Mouse (Mus musculus) heart, embryonic 14.5 days (tissue): Measurements from ENCODE around the gene Dusp27. TPM values are rescaled to one million over a fixed set of nuclear protein-coding genes. Genes with fewer than 3 reads are reported as not detected.

ENCODE experiments used
- ATAC-seq: fragments of 200-750 bp; cut with Nextera tagmentation; 2 replicates; pipeline ENCODE4 v1.8.0; 2017; ENCODE audit warnings: low read depth, moderate TSS enrichment; ENCODE audit not compliant: insufficient number of reproducible peaks, insufficient read depth, low FRiP score
- H3K27ac ChIP-seq, 2 experiments: fragments of 200-500 bp in 1 of 2; fragments of 300-500 bp in 1 of 2; sonication (generic) in 1 of 2; replicated peaks in 1 of 2; 2 replicates each; pipeline ENCODE4 v1.5.1; 2012 to 2014; ENCODE audit warnings: low read depth in 2 of 2, low read length in 2 of 2, control low read depth in 1 of 2, mild to moderate bottlenecking in 1 of 2, mixed read lengths in 1 of 2; ENCODE audit not compliant: control insufficient read depth in 1 of 2, insufficient read depth in 1 of 2
- H3K27me3 ChIP-seq: fragments of 300-500 bp; sonication (generic); 2 replicates; pipeline ENCODE4 v1.6.1; 2014; ENCODE audit warnings: mild to moderate bottlenecking, low read length, control low read depth; ENCODE audit not compliant: control insufficient read depth, insufficient read depth
- H3K36me3 ChIP-seq: fragments of 300-500 bp; sonication (generic); 2 replicates; pipeline ENCODE4 v1.6.1; 2014; ENCODE audit warnings: mild to moderate bottlenecking, control low read depth, low read length, mixed read lengths; ENCODE audit not compliant: control insufficient read depth, insufficient read depth
- H3K4me1 ChIP-seq, 2 experiments: fragments of 200-500 bp in 1 of 2; fragments of 300-500 bp in 1 of 2; sonication (generic) in 1 of 2; 2 replicates each; pipeline ENCODE4 v1.6.1; 2012 to 2014; ENCODE audit warnings: low read length in 2 of 2, control low read depth in 1 of 2, mixed read lengths in 1 of 2; ENCODE audit not compliant: control insufficient read depth in 2 of 2, insufficient read depth in 2 of 2
- H3K4me2 ChIP-seq: fragments of 300-500 bp; sonication (generic); 2 replicates; pipeline ENCODE4 v1.6.1; 2014; ENCODE audit warnings: mild to moderate bottlenecking, low read length
- H3K4me3 ChIP-seq, 2 experiments: fragments of 200-500 bp in 1 of 2; fragments of 300-500 bp in 1 of 2; sonication (generic) in 1 of 2; 2 replicates each; pipeline ENCODE4 v1.5.1; 2012 to 2014; ENCODE audit warnings: low read length in 2 of 2, mild to moderate bottlenecking in 2 of 2, control low read depth in 1 of 2, low read depth in 1 of 2, moderate library complexity in 1 of 2; ENCODE audit not compliant: control insufficient read depth in 1 of 2, insufficient read depth in 1 of 2
- H3K9ac ChIP-seq: fragments of 300-500 bp; sonication (generic); 2 replicates; pipeline ENCODE4 v1.6.1; 2014; ENCODE audit warnings: mild to moderate bottlenecking, low read length
- H3K9me3 ChIP-seq: fragments of 300-500 bp; sonication (generic); 2 replicates; pipeline ENCODE4 v1.6.1; 2016; ENCODE audit warnings: low read length, control low read depth; ENCODE audit not compliant: control insufficient read depth
- WGBS: fragments of 180-500 bp; shearing (Covaris S2); extraction: QIAGEN DNeasy Blood & Tissue Kit; methylation state at CpG from one replicate; pipeline ENCODE4 v1.1.7; 2014; 5-methylcytosine and 5-hydroxymethylcytosine counted together
- polyA plus RNA-seq: library from polyadenylated mRNA; unstranded; fragments of >200 nt; fragmentation: Nextera tagmentation; extraction: Ambion mirVana; gene quantifications from 2 replicates; pipeline ENCODE4 v1.2.1, GENCODE M21; 2014

The Dusp27 gene
- polyA plus RNA-seq, 1 experiment from 2014 or later, result 41.1 TPM

DNA sequence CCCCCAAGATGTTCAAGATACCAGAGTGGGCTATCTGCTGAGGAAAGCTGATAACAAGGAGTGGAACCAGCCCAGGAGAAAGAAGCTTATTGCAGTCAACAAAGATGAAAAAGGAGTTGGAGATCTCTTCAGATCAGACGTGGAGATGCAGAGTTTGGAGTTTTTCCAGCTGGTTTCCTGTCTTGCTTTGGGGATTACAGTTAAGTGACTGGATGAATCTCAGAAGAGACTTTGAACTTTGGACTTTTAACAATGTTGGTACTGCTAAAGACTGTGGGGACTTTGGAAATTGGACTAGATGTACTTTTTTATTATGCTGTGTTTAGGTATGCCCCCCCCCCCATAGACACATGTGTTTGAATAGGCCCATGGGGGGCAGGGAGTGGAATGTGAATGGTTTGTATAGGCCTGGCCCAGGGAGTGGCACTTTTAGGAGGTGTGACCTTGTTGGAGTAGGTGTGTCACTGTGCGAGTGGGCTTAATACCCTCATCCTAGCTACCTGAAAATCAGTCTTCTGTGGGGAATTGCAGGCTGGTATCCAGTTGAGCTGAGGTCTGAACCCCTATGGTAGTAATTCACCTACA lies 59.8 kb downstream of the Dusp27 start:
- Histone ChIP-seq H3K4me2 (no peak overlapping the region), H3K27me3 (no peaks in the 10 kb centered on the region), H3K9me3 (peaks cover 3% of the 10 kb centered on the region; the same call in 1 of the 2 replicates), H3K36me3 (no peaks in the 10 kb centered on the region), H3K4me3 (no peak overlapping the region), H3K27ac (no peak overlapping the region), H3K4me1 (no peaks in the 10 kb centered on the region), H3K9ac (no peak overlapping the region)
- ATAC-seq, result no peak
- WGBS, result 70% methylated on average over 2 of the region's 2 CpGs

DNA sequence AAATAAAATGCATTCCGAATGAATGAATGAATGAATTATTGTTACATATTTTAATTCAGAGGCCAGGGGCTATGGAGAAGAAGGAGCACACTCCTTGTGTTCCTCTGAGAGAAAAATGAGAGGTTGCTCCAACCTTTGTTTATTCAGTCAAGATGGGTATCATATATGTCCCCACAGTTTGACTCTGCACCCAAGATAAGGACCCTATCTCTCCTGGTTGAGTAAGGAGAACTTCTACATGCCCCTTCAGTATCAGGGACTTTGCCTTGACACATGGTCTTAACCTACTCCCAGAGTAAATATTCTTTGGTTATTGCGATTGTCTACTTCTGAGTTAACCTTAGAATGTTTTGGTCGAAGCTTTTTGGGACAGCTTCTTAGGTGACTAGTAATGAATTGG lies 63.9 kb downstream of the Dusp27 start:
- H3K4me2 ChIP-seq, result no peak overlapping the region

DNA sequence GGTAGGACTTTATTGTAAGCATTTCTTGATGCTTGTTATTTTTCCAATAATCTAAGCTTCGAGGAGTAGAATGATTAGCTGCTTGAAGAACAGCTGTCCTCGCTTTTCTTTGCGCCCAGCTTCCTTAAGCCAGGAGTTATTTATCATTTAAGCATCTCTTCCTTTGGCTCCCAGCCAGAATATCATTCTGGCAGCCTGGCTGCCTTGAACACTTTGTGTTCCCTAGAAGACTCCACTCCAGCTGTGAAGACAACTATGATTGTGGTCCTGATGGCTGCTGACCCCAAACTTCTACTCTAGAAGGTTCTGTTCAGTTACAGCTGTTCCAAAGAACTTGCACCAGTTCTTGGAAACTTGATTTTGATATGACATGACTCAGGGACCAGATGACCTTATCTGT lies 66.2 kb downstream of the Dusp27 start:
- H3K4me3 ChIP-seq, result no peak overlapping the region
- no peak for ATAC-seq
- no peaks in the 10 kb centered on the region for H3K4me1 ChIP-seq
- H3K9ac ChIP-seq, result no peak overlapping the region
- no peak overlapping the region for H3K4me2 ChIP-seq
- no peaks in the 10 kb centered on the region for H3K36me3 ChIP-seq
- 74% methylated on average over 3 of the region's 3 CpGs for WGBS
- H3K27ac ChIP-seq, result no peak overlapping the region
- H3K27me3 ChIP-seq, result no peaks in the 10 kb centered on the region
- H3K9me3 ChIP-seq, result no peaks in the 10 kb centered on the region

More for the DNA sequence above, 63.9 kb downstream of the Dusp27 start:
- 86% methylated on average over 3 of the region's 3 CpGs for WGBS
- Histone ChIP-seq H3K36me3 (no peaks in the 10 kb centered on the region), H3K4me3 (no peak overlapping the region), H3K4me1 (no peaks in the 10 kb centered on the region), H3K9me3 (no peaks in the 10 kb centered on the region), H3K9ac (no peak overlapping the region), H3K27ac (no peak overlapping the region), H3K27me3 (no peaks in the 10 kb centered on the region)
- ATAC-seq, result no peak

DNA sequence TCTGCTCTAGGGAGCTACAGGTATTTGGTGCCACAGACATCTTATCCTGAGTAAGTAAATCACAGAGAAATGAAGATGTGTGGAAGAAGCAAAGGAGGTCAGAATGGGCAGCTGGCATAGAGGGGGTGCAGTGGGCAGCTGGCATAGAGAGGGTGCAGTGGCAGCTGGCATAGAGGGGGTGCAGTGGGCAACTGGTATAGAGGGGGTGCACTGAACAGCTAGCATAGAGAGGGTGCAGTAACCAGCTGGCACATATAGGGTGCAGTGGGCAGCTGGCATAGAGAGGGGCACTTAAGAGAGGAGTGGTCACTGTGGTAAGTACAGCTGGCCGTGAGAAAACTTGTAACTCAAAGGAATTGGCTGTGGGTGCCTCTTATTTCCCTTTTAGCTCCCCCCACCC lies 67.3 kb downstream of the Dusp27 start:
- H3K9me3 ChIP-seq, result no peaks in the 10 kb centered on the region
- no peak overlapping the region for H3K9ac ChIP-seq
- ATAC-seq, result no peak
- H3K4me3 ChIP-seq, result no peak overlapping the region
- no peak overlapping the region for H3K27ac ChIP-seq
- H3K27me3 ChIP-seq, result no peaks in the 10 kb centered on the region
- 53% methylated on average over 1 of the region's 1 CpGs for WGBS
- H3K36me3 ChIP-seq, result no peaks in the 10 kb centered on the region
- no peaks in the 10 kb centered on the region; a peak in 1 of 4 replicates for H3K4me1 ChIP-seq
- no peak overlapping the region for H3K4me2 ChIP-seq

DNA sequence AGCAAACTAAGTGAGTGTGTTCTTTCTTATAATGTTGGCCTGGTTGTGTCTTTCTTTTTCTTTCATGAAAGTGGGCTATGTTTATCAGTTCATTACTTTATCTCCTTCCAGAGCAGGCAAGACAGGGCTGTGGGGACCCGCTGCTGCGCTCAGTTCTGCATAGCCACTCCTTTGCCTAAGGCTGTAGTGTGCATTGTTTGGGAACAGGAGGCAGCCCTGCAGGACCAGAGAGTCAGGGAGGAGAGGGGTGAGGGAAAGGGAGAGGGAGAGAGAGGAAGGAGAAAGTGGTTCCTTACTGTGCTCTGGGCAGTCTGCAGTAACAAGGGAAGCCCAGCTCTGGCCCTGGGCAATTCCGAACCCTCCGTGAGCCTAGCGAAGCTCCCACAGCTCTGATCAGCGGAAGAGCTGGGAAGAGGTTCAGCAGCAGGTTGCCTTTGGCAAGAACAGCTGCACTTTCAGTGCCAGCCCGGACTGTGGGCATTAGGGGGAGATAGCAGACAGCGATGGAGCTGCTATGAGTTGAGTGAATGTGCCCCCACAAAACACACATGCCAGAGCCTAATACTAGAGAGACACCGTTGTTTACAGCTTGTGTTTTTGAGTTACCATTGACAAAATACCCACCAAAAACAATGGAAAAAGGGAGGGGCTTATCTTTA lies 71.5 kb downstream of the Dusp27 start:
- no peak for ATAC-seq
- no peaks in the 10 kb centered on the region for H3K9me3 ChIP-seq
- H3K4me1 ChIP-seq, result peaks cover 3 to 8% of the 10 kb centered on the region in 2 experiments; a peak in 3 of 4 replicates
- H3K4me2 ChIP-seq, result no peak overlapping the region
- no peaks in the 10 kb centered on the region for H3K36me3 ChIP-seq
- H3K27ac ChIP-seq, result no peak overlapping the region
- no peak overlapping the region for H3K9ac ChIP-seq
- H3K27me3 ChIP-seq, result no peaks in the 10 kb centered on the region
- WGBS, result 45% methylated on average over 9 of the region's 9 CpGs
- no peak overlapping the region for H3K4me3 ChIP-seq

DNA sequence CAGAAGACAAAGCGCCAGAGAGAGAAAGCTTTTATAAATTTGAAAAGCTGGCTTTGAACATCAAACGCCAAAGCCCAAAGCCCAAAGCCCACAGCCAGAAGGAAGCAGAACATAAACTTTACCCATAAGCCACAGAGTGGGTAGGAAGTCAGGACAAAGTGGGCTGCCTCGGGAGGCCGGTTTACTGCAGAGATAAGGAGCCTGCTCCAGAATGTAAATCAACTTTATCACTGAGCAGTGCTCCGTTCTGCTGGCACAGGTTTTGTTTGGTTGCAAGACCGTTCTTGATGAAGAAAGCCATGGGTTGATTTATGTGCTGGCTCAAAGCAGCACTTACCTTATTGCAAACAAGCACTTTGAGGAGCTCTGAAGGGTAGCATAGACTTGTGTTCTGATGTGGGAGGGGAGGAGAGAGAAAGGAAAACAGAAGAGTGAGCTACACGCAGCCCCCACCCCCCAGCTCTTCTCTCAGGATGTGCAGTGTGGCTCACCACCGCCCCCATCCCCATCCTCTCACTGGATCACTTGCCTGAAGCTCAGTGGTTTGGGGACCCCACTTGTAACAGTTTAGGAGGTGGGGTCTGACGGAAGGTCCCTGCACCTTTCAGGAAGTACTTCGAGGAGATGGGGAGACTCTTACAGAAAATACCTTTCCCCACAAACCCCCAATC lies 74.3 kb downstream of the Dusp27 start:
- Histone ChIP-seq H3K4me2 (peak overlapping the region; percentile 37), H3K27me3 (no peaks in the 10 kb centered on the region), H3K9ac (no peak overlapping the region), H3K36me3 (no peaks in the 10 kb centered on the region), H3K4me1 (peaks cover 7 to 12% of the 10 kb centered on the region in 2 experiments), H3K27ac (no peak overlapping the region), H3K4me3 (no peak overlapping the region), H3K9me3 (no peaks in the 10 kb centered on the region)
- ATAC-seq, result no peak
- 25% methylated on average over 10 of the region's 10 CpGs for WGBS

DNA sequence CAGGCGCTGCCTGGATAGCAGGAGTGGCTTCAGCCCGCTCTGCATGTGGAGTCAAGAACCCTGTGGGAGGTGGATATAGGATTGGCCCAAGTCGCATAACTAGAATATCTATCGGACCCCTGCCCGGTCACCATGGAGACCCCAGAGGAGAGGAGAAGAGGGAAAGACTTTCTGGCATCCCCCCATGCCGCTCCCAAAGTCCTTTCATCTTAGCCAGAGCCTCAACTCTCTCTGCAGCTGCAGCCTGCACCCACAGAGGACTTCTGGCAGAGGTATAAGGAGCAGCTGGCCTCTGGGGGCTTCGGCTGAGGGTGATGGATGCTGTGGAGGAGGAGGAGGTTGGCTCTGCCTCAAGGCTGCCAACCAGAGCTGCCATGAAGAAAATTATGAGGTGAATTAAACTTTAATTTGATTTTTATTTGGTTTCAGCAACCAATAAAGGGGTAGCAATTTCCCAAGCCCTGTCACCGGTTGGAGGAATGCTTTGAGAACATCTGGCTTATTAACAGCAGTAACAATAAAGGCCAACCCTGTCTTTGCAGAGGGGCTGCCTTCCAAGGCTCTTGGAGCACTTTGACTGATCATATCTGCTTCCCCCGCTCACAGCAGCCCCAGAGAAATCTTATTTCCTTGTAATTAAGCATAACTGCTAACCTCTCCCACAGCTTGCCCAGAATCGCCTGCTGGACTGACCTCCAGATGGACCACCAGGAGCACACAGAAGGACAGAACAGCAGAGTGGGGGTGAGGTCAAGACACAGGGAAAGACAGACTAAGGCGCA lies 78.5 kb downstream of the Dusp27 start:
- Histone ChIP-seq H3K4me1 (peaks cover 25 to 26% of the 10 kb centered on the region in 2 experiments), H3K9ac (peak overlapping the region; percentile 27; the same call in 1 of the 2 replicates), H3K4me3 (peak overlapping the region; percentile 51 to 52; a peak in 3 of 4 replicates), H3K36me3 (no peaks in the 10 kb centered on the region), H3K9me3 (no peaks in the 10 kb centered on the region), H3K27ac (no peak overlapping the region), H3K4me2 (peak overlapping the region; percentile 94), H3K27me3 (no peaks in the 10 kb centered on the region)
- WGBS, result 21% methylated on average over 11 of the region's 11 CpGs
- ATAC-seq, result no peak
